Mouse (Mus musculus) cerebellum, adult 11 months (tissue): Measurements from ENCODE around the gene Gm5737.

Experiments
- DNase-seq: peaks from one replicate; pipeline ENCODE4 v3.0.0; 2022

Gm5737 gene

DNA sequence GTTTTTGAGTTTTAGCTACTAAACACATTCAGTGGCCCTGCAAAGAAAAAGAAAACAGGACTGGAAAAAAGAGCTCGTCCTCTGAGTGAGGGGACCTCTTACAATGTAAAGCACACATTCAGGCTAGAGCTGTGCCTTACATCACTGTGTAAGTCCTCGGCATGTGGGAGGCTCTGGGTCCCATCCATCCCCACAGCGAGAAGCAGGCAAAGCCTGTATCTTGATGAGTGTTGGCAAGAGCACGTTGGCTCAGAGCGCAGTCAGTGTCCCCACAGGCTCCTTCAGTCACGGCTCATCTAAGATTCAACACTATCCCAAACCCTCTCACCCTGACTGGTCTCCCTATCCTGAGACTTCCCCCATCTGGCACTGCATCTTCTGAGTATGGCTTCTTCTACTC lies 66.1 kb downstream of the Gm5737 start:
- no peak for DNase-seq

DNA sequence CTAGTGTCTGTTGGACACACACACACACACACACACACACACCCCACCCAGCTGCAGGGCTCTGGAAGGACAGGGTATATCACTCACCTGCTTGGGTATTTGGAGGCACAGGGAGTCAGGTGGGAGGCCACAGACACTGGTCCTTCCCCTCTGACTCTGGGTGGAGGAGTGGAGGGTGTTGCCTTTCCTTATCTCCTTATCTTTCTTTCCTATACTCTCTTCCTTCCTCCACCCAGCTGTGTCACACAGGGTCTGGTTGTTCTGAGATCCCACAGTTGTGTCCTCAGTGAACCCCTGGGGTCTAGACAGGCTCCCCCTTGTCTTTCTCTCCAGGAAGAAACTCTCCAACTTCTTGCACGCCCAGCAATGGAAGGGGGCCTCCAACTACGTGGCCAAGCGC lies 67.8 kb downstream of the Gm5737 start:
- DNase-seq: no peak

DNA sequence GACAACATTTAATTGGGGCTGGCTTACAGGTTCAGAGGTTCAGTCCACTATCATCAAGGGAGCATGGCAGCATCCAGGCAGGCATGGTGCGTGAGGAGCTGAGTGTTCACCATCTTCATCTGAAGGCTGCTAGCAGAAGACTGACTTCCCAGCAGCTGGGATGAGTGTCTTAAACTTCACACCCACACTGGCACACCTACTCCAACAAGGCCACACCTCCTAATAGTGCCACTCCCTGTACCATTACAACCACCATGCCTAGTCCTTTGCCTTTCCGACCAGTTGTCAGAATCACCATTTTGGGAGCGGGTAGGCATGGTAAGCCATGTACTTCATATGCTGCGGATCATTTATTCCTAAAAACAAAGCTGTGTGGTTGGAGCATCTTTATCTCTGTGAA lies 68.6 kb downstream of the Gm5737 start:
- DNase-seq: no peak
